Mouse (Mus musculus): ENCODE measurements around the gene Taar9. TPM values are rescaled to one million over a fixed set of nuclear protein-coding genes. Genes with fewer than 3 reads are reported as not detected.

Taar9 gene
- polyA plus RNA-seq (2014; fragmentation: Illumina TruSeq; extraction: RNeasy Lipid Tissue Mini Kit (QIAGEN cat#74804); ENCODE audit: low replicate concordance): not detected

DNA sequence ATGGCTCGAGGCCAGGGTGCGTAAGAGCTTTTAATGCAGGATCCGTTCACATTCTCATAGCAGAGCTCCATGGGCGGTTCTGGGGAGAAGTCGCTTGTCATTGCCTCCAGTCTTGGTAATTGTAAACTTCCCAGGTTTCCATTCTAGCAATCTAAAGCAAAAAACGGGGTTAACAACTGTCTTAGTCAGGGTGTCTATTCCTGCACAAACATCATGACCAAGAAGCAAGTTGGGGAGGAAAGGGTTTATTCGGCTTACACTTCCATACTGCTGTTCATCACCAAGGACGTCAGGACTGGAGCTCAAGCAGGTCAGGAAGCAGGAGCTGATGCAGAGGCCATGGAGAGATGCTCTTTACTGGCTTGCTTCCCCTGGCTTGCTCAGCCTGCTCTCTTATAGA lies at the start of gene Taar9:
Taar9 (minus strand) TSS at position 101 of the 400 bp plus-strand sequence.

DNA sequence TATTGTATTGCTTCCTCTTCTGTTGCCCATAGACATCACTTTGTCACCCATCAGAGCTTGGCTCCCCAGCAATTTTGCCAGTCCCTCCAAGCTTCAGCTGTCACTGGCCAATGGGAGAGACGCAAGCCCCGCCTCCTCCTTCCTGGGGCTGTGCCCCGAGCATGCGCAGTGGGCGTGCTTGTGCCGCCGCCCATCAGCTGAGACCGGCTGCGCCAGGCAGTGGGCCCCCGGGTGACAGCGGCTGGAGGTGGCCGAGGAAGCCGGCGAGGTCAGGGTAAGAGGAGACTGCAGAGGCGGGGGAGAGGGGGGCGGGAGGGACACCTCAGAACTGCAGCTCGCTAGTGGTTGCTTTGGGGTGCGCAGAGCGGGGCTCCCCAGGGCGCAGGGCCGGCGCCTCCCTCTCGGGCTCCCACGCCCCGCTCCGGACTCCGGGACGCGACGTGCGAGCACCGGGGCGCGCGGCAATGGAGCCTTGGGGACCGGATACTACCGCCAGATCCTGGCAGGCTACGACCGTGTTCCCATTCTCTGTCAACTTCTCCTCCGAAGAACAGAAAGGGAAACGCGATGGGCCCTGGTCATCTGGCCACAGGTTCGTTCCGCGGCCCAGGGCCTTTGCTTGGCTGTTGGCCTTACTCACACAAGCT lies 39.9 kb upstream of the Taar9 start, which contains the start of gene Stx7:
Stx7 (plus strand) TSS at position 168 of the 647 bp plus-strand sequence.

DNA sequence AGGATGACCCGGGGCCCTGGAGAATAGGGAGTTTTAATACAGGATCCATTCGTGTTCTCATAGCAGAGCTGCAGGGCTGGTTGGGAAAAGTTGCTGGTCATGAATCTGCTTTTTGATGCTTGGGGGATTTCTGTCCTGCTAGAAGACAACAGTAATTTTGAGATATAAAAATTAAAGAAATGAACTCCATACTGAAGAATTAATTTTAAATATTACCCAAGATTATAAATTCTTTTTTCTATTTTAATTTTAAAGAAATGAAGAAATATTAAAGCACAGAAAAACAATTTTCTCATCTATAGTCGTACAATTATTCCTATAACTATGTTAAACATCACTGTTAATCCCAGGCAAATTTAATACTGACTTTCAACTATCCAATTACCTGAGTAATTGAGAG lies 7.5 kb downstream of the Taar9 start, which contains the start of gene Taar8c:
Taar8c (minus strand) TSS at position 101 of the 400 bp plus-strand sequence.

DNA sequence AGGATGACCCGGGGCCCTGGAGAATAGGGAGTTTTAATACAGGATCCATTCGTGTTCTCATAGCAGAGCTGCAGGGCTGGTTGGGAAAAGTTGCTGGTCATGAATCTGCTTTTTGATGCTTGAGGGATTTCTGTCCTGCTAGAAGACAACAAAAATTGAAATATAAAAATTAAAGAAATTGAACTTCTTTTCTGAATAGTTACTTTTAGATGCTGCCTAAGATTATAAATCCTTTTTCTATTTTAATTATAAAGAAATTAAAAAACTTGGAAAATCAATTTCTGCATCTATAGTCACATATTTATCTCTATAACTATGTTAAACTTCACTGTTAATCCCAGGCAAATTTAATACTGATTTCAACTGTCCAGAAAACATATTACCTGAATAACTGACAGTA lies 17.1 kb downstream of the Taar9 start, which contains the start of gene Taar8b:
Taar8b (minus strand) TSS at position 101 of the 400 bp plus-strand sequence.

DNA sequence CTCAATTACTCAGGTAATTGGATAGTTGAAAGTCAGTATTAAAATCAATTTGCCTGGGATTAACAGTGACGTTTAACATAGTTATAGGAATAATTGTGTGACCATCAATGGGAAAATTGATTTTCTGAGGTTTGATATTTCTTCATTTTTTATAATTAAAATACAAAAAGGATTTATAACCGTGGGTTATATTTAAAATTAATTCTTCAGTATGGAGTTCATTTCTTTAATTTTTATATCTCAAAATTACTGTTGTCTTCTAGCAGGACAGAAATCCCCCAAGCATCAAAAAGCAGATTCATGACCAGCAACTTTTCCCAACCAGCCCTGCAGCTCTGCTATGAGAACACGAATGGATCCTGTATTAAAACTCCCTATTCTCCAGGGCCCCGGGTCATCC lies 33.1 kb downstream of the Taar9 start, which contains the start of gene Taar8a:
Taar8a (plus strand) TSS at position 301 of the 400 bp plus-strand sequence.

Other genes starting within 250 kb of the Taar9 start
- gene Vnn1, start 214.8 kb downstream of the Taar9 start, polyA plus RNA-seq (2014; fragmentation: Illumina TruSeq; extraction: RNeasy Lipid Tissue Mini Kit (QIAGEN cat#74804); ENCODE audit: low replicate concordance): 150 TPM
- gene Taar1, start 189.2 kb downstream of the Taar9 start, polyA plus RNA-seq (2014; fragmentation: Illumina TruSeq; extraction: RNeasy Lipid Tissue Mini Kit (QIAGEN cat#74804); ENCODE audit: low replicate concordance): not detected
- gene Taar2, start 171.0 kb downstream of the Taar9 start, polyA plus RNA-seq (2014; fragmentation: Illumina TruSeq; extraction: RNeasy Lipid Tissue Mini Kit (QIAGEN cat#74804); ENCODE audit: low replicate concordance): not detected
- not detected for gene Taar3, start 160.0 kb downstream of the Taar9 start, polyA plus RNA-seq (2014; fragmentation: Illumina TruSeq; extraction: RNeasy Lipid Tissue Mini Kit (QIAGEN cat#74804); ENCODE audit: low replicate concordance)
- not detected for gene Taar4, start 149.0 kb downstream of the Taar9 start, polyA plus RNA-seq (2014; fragmentation: Illumina TruSeq; extraction: RNeasy Lipid Tissue Mini Kit (QIAGEN cat#74804); ENCODE audit: low replicate concordance)
- gene Taar5, start 138.8 kb downstream of the Taar9 start, polyA plus RNA-seq (2014; fragmentation: Illumina TruSeq; extraction: RNeasy Lipid Tissue Mini Kit (QIAGEN cat#74804); ENCODE audit: low replicate concordance): not detected
- not detected for gene Taar6, start 123.9 kb downstream of the Taar9 start, polyA plus RNA-seq (2014; fragmentation: Illumina TruSeq; extraction: RNeasy Lipid Tissue Mini Kit (QIAGEN cat#74804); ENCODE audit: low replicate concordance)
- gene Taar7a, start 116.1 kb downstream of the Taar9 start, polyA plus RNA-seq (2014; fragmentation: Illumina TruSeq; extraction: RNeasy Lipid Tissue Mini Kit (QIAGEN cat#74804); ENCODE audit: low replicate concordance): not detected
- not detected for gene Taar7b, start 109.6 kb downstream of the Taar9 start, polyA plus RNA-seq (2014; fragmentation: Illumina TruSeq; extraction: RNeasy Lipid Tissue Mini Kit (QIAGEN cat#74804); ENCODE audit: low replicate concordance)
- gene Taar7d, start 82.3 kb downstream of the Taar9 start, polyA plus RNA-seq (2014; fragmentation: Illumina TruSeq; extraction: RNeasy Lipid Tissue Mini Kit (QIAGEN cat#74804); ENCODE audit: low replicate concordance): not detected
- gene Taar7e, start 71.9 kb downstream of the Taar9 start, polyA plus RNA-seq (2014; fragmentation: Illumina TruSeq; extraction: RNeasy Lipid Tissue Mini Kit (QIAGEN cat#74804); ENCODE audit: low replicate concordance): not detected
- gene Taar7f, start 60.0 kb downstream of the Taar9 start, polyA plus RNA-seq (2014; fragmentation: Illumina TruSeq; extraction: RNeasy Lipid Tissue Mini Kit (QIAGEN cat#74804); ENCODE audit: low replicate concordance): not detected
- gene Taar8a, start 33.0 kb downstream of the Taar9 start, polyA plus RNA-seq (2014; fragmentation: Illumina TruSeq; extraction: RNeasy Lipid Tissue Mini Kit (QIAGEN cat#74804); ENCODE audit: low replicate concordance): not detected
- gene Taar8b, start 17.2 kb downstream of the Taar9 start, polyA plus RNA-seq (2014; fragmentation: Illumina TruSeq; extraction: RNeasy Lipid Tissue Mini Kit (QIAGEN cat#74804); ENCODE audit: low replicate concordance): not detected
- 0.45 TPM for gene Taar8c, start 7.6 kb downstream of the Taar9 start, polyA plus RNA-seq (2014; fragmentation: Illumina TruSeq; extraction: RNeasy Lipid Tissue Mini Kit (QIAGEN cat#74804); ENCODE audit: low replicate concordance)
- 266 TPM for gene Stx7, start 39.8 kb upstream of the Taar9 start, polyA plus RNA-seq (2014; fragmentation: Illumina TruSeq; extraction: RNeasy Lipid Tissue Mini Kit (QIAGEN cat#74804); ENCODE audit: low replicate concordance)
- 4.8 TPM for gene Moxd1, start 114.0 kb upstream of the Taar9 start, polyA plus RNA-seq (2014; fragmentation: Illumina TruSeq; extraction: RNeasy Lipid Tissue Mini Kit (QIAGEN cat#74804); ENCODE audit: low replicate concordance)